Mouse (Mus musculus) cerebellum, adult 2 months (tissue): ENCODE measurements around the gene Asl. TPM values are rescaled to one million over a fixed set of nuclear protein-coding genes. Genes with fewer than 3 reads are reported as not detected.

Experiments
- DNase-seq, 2 experiments: peaks; one replicate each; pipeline ENCODE4 v3.0.0; 2021
- H3K27ac ChIP-seq: fragments of 200-500 bp; 2 replicates; pipeline ENCODE4 v1.5.1; 2012; ENCODE audit warnings: low read length, control low read depth, inconsistent platforms; ENCODE audit not compliant: insufficient read depth
- H3K27me3 ChIP-seq: fragments of 200-500 bp; 2 replicates; pipeline ENCODE4 v1.6.1; 2012; ENCODE audit warnings: inconsistent platforms, mild to moderate bottlenecking, low read length, moderate library complexity; ENCODE audit not compliant: control insufficient read depth, insufficient read depth
- H3K4me1 ChIP-seq: fragments of 200-500 bp; 2 replicates; pipeline ENCODE4 v1.6.1; 2011; ENCODE audit warnings: low read length; ENCODE audit not compliant: control insufficient read depth, insufficient read depth
- H3K4me3 ChIP-seq: fragments of 200-500 bp; replicated peaks from 2 replicates; pipeline ENCODE3; 2011; ENCODE audit warnings: mild to moderate bottlenecking, low read depth, low read length, control low read depth; ENCODE audit not compliant: insufficient read depth
- CTCF ChIP-seq: fragments of 200-500 bp; IDR thresholded peaks from 2 replicates; pipeline ENCODE4 v1.5.1; 2011; ENCODE audit warnings: low read depth, mild to moderate bottlenecking, control low read depth, low read length, moderate library complexity, borderline replicate concordance; ENCODE audit not compliant: insufficient read depth
- POLR2A ChIP-seq: fragments of 200-500 bp; IDR thresholded peaks from 2 replicates; pipeline ENCODE4 v1.6.1; 2011; ENCODE audit warnings: low read length, control low read depth, borderline replicate concordance; ENCODE audit not compliant: insufficient read depth
- WGBS: fragments of 180-500 bp; shearing (Covaris S2); methylation state at CpG from one replicate; pipeline ENCODE4 v1.1.7; 2018; 5-methylcytosine and 5-hydroxymethylcytosine counted together
- polyA plus RNA-seq: library from polyadenylated mRNA; depleted of rRNA; stranded (reverse); fragments of >200 nt; gene quantifications from 2 replicates; pipeline ENCODE4 v1.2.3, GENCODE M21; 2012; rRNA removed

Asl gene
- polyA plus RNA-seq, 1 experiment = 28.7 TPM

- TF ChIP-seq POLR2A = no peak
- TF ChIP-seq CTCF = no peak
- Histone ChIP-seq H3K4me3 (no peak overlapping the region), H3K27ac (no peak overlapping the region), H3K4me1 (no peaks in the 10 kb centered on the region), H3K27me3 (no peaks in the 10 kb centered on the region)
- no peak for DNase-seq
- 96% methylated on average over 4 of the region's 4 CpGs for WGBS
Observed at GRCm38 (mm10) chr5:129974866-129975311, 54.2 kb downstream of the Asl start.

GRCm38 (mm10) chr5:129974354-129974753 is 54.7 kb downstream of the Asl start:
- H3K27me3 ChIP-seq = no peaks in the 10 kb centered on the region
- 93% methylated on average over 4 of the region's 4 CpGs for WGBS
- H3K4me3 ChIP-seq = no peak overlapping the region

GRCm38 (mm10) chr5:129971491-129971890 is 57.6 kb downstream of the Asl start:
- 81% methylated on average over 4 of the region's 4 CpGs for WGBS
- TF ChIP-seq POLR2A = no peak
- no peak for TF ChIP-seq CTCF
- H3K27ac ChIP-seq = no peak overlapping the region
- H3K4me3 ChIP-seq = no peak overlapping the region
- H3K27me3 ChIP-seq = no peaks in the 10 kb centered on the region
- no peak for DNase-seq
- no peaks in the 10 kb centered on the region for H3K4me1 ChIP-seq

More at GRCm38 (mm10) chr5:129974354-129974753, 54.7 kb downstream of the Asl start:
- Histone ChIP-seq H3K4me1 (no peaks in the 10 kb centered on the region), H3K27ac (no peak overlapping the region)
- TF ChIP-seq CTCF (no peak), POLR2A (no peak)
- DNase-seq = no peak

- TF ChIP-seq CTCF (no peak), POLR2A (no peak)
- 84% methylated on average over 7 of the region's 7 CpGs for WGBS
- no peak for DNase-seq
- Histone ChIP-seq H3K4me3 (no peak overlapping the region), H3K27ac (no peak overlapping the region), H3K4me1 (no peaks in the 10 kb centered on the region), H3K27me3 (no peaks in the 10 kb centered on the region)
Observed at GRCm38 (mm10) chr5:129968417-129968816, 60.6 kb downstream of the Asl start.

GRCm38 (mm10) chr5:129966448-129966847 is 62.6 kb downstream of the Asl start:
- 87% methylated on average over 3 of the region's 3 CpGs for WGBS
- Histone ChIP-seq H3K27ac (no peak overlapping the region), H3K4me3 (no peak overlapping the region), H3K27me3 (no peaks in the 10 kb centered on the region), H3K4me1 (no peaks in the 10 kb centered on the region)
- no peak for DNase-seq
- TF ChIP-seq CTCF (no peak), POLR2A (no peak)

GRCm38 (mm10) chr5:129963224-129963623 is 65.8 kb downstream of the Asl start:
- no peak for TF ChIP-seq CTCF
- no peak for TF ChIP-seq POLR2A
- 84% methylated on average over 4 of the region's 4 CpGs for WGBS

More at GRCm38 (mm10) chr5:129963224-129963623, 65.8 kb downstream of the Asl start:
- Histone ChIP-seq H3K27me3 (no peaks in the 10 kb centered on the region), H3K27ac (no peak overlapping the region), H3K4me1 (no peaks in the 10 kb centered on the region), H3K4me3 (no peak overlapping the region)
- no peak for DNase-seq

Other genes with a start within 250 kb of the Asl start
- 23.4 and 27.3 TPM in 2 replicates for gene Psph, start 241.8 kb downstream of the Asl start, polyA plus RNA-seq
- gene Sumf2, start 182.3 kb downstream of the Asl start, polyA plus RNA-seq = 16.2 and 17.3 TPM in 2 replicates
- 797 and 866 TPM in 2 replicates for gene Chchd2, start 141.8 kb downstream of the Asl start, polyA plus RNA-seq
- 3.3 and 3.9 TPM in 2 replicates for gene Zbed5, start 133.5 kb downstream of the Asl start, polyA plus RNA-seq
- 30.5 and 34.8 TPM in 2 replicates for gene Phkg1, start 130.7 kb downstream of the Asl start, polyA plus RNA-seq
- 3.4 and 3.9 TPM in 2 replicates for gene Nupr1l, start 120.7 kb downstream of the Asl start, polyA plus RNA-seq
- 29.4 and 32.4 TPM in 2 replicates for gene Vkorc1l1, start 87.3 kb downstream of the Asl start, polyA plus RNA-seq
- 18.9 and 19.3 TPM in 2 replicates for gene Gusb, start 26.2 kb downstream of the Asl start, polyA plus RNA-seq
- 34.9 and 38.9 TPM in 2 replicates for gene Crcp, start within 50 bp of the Asl start, polyA plus RNA-seq
- gene Tpst1, start 44.1 kb upstream of the Asl start, polyA plus RNA-seq = 36.3 and 41.6 TPM in 2 replicates
- 12.5 and 13.9 TPM in 2 replicates for gene Kctd7, start 115.6 kb upstream of the Asl start, polyA plus RNA-seq
- gene Rabgef1, start 142.6 kb upstream of the Asl start, polyA plus RNA-seq = 43.8 and 45.0 TPM in 2 replicates
- 35.5 and 38.1 TPM in 2 replicates for gene Tmem248, start 187.8 kb upstream of the Asl start, polyA plus RNA-seq
- gene Sbds, start 226.3 kb upstream of the Asl start, polyA plus RNA-seq = 92.5 and 95.5 TPM in 2 replicates
- gene Tyw1, start 226.4 kb upstream of the Asl start, polyA plus RNA-seq = 17.8 and 17.9 TPM in 2 replicates